Mouse (Mus musculus) WW6 (cell line): ENCODE data around the gene Eya4.
A peak's percentile ranks its signal among the peaks of the same experiment; 100 is the strongest.

Experiments used
- DNase-seq: peaks from one replicate; pipeline ENCODE4 v3.0.0-alpha.2; 2013; ENCODE audit warnings: low read depth, low spot score

The Eya4 gene

GRCm38 (mm10) chr10:23156866-23157625 lies 193.5 kb downstream of the Eya4 start:
- no peak for DNase-seq

GRCm38 (mm10) chr10:23150401-23150800 lies 200.2 kb downstream of the Eya4 start:
- DNase-seq = peak; percentile 11

- DNase-seq = no peak
These were observed 206.0 kb downstream of the Eya4 start for GRCm38 (mm10) chr10:23144616-23145015.

- DNase-seq = no peak
These were observed 222.6 kb downstream of the Eya4 start for GRCm38 (mm10) chr10:23127947-23128346.

DNA sequence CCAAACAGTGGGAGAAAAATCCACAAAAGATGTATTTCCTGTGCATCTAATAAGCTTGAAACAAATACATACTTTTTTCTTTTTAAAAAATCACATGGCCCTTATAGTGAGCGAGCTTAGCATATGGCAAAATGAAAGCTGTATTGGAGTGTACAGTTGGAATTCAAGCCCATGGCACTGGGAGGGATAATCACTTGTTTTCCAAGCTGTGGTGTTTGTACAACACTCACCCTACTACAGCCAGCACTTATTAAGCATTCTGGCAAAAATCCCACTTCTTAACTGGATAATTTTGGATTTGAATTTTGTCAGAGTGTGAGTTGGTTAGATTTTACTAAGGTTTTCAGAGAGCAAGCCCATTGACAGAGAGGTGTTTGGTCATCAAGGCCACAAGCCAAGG lies 223.4 kb downstream of the Eya4 start:
- DNase-seq = no peak

DNA sequence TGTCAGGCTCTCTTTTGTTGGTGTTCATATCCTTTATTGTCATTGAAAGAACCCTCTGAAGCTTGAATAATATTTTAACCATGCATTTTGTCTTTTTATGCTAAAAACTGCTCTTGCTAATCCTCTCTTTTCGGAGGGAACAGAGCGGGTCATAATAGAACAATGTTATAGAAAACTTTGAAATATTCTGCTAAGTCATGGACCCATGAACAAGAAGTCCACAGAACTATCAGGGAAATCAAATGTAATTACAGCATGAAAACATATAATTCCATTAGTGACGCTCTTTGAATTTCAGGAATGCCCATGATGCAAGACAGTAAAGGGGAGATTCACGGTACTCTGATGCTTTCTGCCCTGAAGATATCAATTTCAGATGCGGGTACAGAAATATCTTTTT lies 224.1 kb downstream of the Eya4 start:
- DNase-seq = no peak

DNA sequence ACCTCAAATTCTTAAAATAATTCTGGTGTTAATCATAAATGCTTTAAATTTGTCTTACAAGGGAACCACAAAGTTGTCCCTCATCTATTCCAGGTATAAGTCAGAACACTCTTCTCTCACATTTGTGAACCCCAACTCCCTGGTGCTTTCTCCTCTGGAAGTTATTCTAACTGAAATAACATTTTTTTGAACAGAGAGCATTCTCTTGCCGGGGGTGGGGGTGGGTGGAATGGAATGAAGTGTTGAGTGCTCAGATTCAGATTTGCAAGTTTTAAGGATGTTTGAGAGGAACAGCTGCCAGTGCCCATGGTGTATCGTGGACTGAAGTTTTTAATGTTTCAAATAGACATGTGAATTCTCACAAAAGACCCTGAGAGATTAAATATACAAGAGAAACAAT lies 230.1 kb downstream of the Eya4 start:
- DNase-seq = no peak

- peak; percentile 29 for DNase-seq
These were observed 233.7 kb downstream of the Eya4 start for GRCm38 (mm10) chr10:23116786-23117410.

- DNase-seq = no peak
These were observed 234.5 kb downstream of the Eya4 start for GRCm38 (mm10) chr10:23116063-23116462.

GRCm38 (mm10) chr10:23115321-23115720 lies 235.3 kb downstream of the Eya4 start:
- no peak for DNase-seq

GRCm38 (mm10) chr10:23108122-23108521 lies 242.5 kb downstream of the Eya4 start:
- DNase-seq = no peak

DNA sequence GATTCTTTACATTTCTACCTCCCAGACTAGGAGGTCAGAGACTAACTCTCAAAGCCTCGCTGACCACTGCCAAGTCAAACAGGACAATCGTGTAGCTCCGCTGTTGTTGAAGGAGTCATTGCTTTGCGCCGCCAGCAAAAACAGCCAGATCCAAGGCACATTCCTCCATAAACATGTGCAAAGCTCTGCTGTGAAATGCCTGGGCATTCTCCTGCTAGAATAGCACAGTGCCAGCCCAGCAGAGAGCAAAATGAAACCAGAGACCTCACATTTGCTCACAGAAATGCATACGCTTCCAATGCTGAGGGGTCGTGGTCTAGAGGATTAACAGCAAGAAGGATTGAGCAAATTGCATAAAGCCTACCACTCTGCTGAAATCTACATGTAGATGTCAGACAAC lies 258.1 kb downstream of the Eya4 start:
- no peak for DNase-seq

DNA sequence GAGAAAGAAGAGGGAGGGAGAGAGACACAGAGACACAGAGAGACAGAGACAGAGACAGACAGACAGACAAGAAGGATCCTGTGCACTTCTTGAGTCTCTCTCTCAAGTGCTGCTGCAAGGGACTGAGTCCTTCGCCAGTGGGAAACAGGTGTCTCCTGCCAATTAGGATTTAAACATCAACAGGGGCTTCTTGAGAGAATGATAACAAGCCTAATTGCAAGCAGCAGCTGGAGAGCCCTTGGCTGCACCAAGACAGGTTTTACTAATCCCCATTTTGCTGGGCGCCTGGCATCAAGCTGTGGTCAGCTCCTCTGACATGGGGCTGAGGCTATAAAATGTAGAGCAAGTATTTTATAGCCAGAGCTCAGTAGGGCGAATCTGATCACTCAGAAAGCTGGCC lies 259.0 kb downstream of the Eya4 start:
- no peak for DNase-seq

GRCm38 (mm10) chr10:23090323-23090722 lies 260.3 kb downstream of the Eya4 start:
- DNase-seq = no peak

GRCm38 (mm10) chr10:23089271-23089670 lies 261.3 kb downstream of the Eya4 start:
- no peak for DNase-seq

- DNase-seq = no peak
These were observed 261.8 kb downstream of the Eya4 start for GRCm38 (mm10) chr10:23088764-23089163.

GRCm38 (mm10) chr10:23086352-23087215 lies 264.0 kb downstream of the Eya4 start:
- no peak for DNase-seq

DNA sequence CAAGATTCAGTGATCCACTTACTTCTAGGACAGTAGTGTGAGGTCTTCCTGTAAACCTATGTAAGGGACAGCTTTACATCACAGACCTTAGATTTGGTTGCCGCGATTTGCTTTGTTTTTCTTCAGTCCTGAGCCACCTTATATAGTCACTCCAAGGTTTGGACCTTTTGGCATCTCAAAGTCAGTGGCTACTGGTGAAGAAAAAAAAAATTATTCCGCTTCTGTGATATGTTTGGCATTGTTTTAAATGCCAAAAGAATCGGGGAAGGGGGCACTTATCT lies 269.1 kb downstream of the Eya4 start:
- DNase-seq = no peak

GRCm38 (mm10) chr10:23080749-23081547 lies 269.6 kb downstream of the Eya4 start:
- peak; percentile 33 for DNase-seq

DNA sequence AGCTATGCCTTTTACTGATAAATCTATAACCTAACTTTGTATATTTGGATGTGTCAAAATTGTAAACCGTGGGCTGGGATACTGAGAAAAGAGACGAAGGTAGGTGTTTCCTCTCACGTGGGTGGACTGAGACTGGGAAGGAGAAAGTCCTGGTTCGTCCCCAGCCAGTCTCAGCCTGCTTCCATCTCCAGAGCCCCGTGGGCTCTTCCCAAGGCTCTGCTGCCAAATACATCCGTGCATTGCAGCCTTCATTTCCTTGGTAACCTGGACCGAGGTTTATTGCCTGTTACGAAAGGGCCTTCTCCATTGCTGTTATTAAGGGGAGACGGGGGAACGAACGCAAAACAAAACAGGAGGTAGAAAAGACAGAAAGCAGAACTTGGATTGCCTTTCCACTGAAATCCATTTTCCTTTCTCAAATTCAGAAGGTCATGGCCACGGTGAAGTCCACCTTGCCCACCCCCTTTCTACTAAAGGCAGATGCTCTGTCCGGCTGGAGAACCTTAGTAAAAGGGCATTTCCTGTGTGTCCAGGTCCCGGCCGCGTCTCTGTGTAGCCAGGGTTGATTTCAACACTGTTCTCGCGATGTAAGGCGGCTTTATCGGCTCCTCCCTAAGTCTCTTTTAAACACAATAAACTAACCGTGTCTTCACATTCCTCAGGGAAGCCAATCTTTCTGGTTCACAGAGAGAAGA lies 273.7 kb downstream of the Eya4 start:
- no peak for DNase-seq

- DNase-seq = no peak
These were observed 277.2 kb downstream of the Eya4 start for GRCm38 (mm10) chr10:23073431-23073830.
